In genomic region chrX:140664479-140665241, GRCm38 (mm10) we compare ENCODE assay signal across 8 mouse cellular contexts. TPM values are rescaled to one million over a fixed set of nuclear protein-coding genes. Genes with fewer than 3 reads are reported as not detected.
DNase-seq lines count a peak whose midpoint lies in the region; ATAC-seq and TF ChIP-seq lines count a peak whose summit lies in the region.

Mid2 (plus strand) TSS chrX:140664599.

- no peaks in the 10 kb centered on the region for H3K36me3 ChIP-seq in embryonic facial prominence, embryonic 12.5 days
- no peaks in the 10 kb centered on the region for H3K36me3 ChIP-seq in limb, embryonic 12.5 days
- no peaks in the 10 kb centered on the region for H3K36me3 ChIP-seq in midbrain, embryonic 14.5 days (ENCODE audit: control insufficient read depth, insufficient read depth, low read length)
- no peaks in the 10 kb centered on the region for H3K36me3 ChIP-seq in stomach, postnatal 0 days (ENCODE audit: control insufficient read depth, insufficient read depth, low read length)

- H3K4me1 ChIP-seq in embryonic facial prominence, embryonic 12.5 days: no peaks in the 10 kb centered on the region
- no peaks in the 10 kb centered on the region for H3K4me1 ChIP-seq in limb, embryonic 12.5 days (replicated peaks)
- H3K4me1 ChIP-seq in midbrain, embryonic 14.5 days (ENCODE audit: control insufficient read depth, insufficient read depth, low read length): no peaks in the 10 kb centered on the region
- H3K4me1 ChIP-seq in stomach, postnatal 0 days (replicated peaks; ENCODE audit: control insufficient read depth, insufficient read depth): no peaks in the 10 kb centered on the region

- peak; percentile 74 for ATAC-seq in embryonic facial prominence, embryonic 12.5 days (ENCODE audit: insufficient number of reproducible peaks, insufficient read depth, low FRiP score, low TSS enrichment)
- peak; percentile 77 for ATAC-seq in limb, embryonic 12.5 days (ENCODE audit: insufficient number of reproducible peaks, insufficient read depth, low FRiP score, low TSS enrichment, low read depth)
- peak; percentile 73 for ATAC-seq in midbrain, embryonic 14.5 days (ENCODE audit: low FRiP score, low TSS enrichment)
- peak; percentile 82 for ATAC-seq in stomach, postnatal 0 days (ENCODE audit: low FRiP score, low TSS enrichment)

- no peak within 1 kb of the TSS for H3K27ac ChIP-seq in embryonic facial prominence, embryonic 12.5 days
- H3K27ac ChIP-seq in limb, embryonic 12.5 days: no peak within 1 kb of the TSS
- H3K27ac ChIP-seq in midbrain, embryonic 14.5 days (replicated peaks; ENCODE audit: low read depth, low read length): peak within 1 kb of the TSS; percentile 74
- H3K27ac ChIP-seq in stomach, postnatal 0 days (replicated peaks): peak within 1 kb of the TSS; percentile 90

- peaks cover 50% of the 10 kb centered on the region for H3K27me3 ChIP-seq in embryonic facial prominence, embryonic 12.5 days
- peaks cover 67% of the 10 kb centered on the region for H3K27me3 ChIP-seq in limb, embryonic 12.5 days
- H3K27me3 ChIP-seq in midbrain, embryonic 14.5 days (ENCODE audit: control insufficient read depth, insufficient read depth, low read length): peaks cover 8% of the 10 kb centered on the region; the same call in 1 of the 2 replicates
- H3K27me3 ChIP-seq in stomach, postnatal 0 days (ENCODE audit: control insufficient read depth, insufficient read depth, low read length): no peaks in the 10 kb centered on the region

- TF ChIP-seq CTCF in stomach, postnatal 0 days (IDR thresholded peaks at IDR 0.05; ENCODE audit: low read depth): no peak

- 14% methylated on average over 48 of the region's 68 CpGs for WGBS in embryonic facial prominence, embryonic 12.5 days
- WGBS in limb, embryonic 12.5 days: 19% methylated on average over 51 of the region's 68 CpGs
- WGBS in midbrain, embryonic 14.5 days: 22% methylated on average over 46 of the region's 68 CpGs
- 12% methylated on average over 22 of the region's 68 CpGs for WGBS in stomach, postnatal 0 days

- no peak for TF ChIP-seq EP300 in stomach, postnatal 0 days (optimal IDR thresholded peaks at IDR 0.05)

- peak within 1 kb of the TSS; percentile 53 for H3K9ac ChIP-seq in embryonic facial prominence, embryonic 12.5 days
- peak within 1 kb of the TSS; percentile 61 for H3K9ac ChIP-seq in limb, embryonic 12.5 days (replicated peaks)
- H3K9ac ChIP-seq in midbrain, embryonic 14.5 days (replicated peaks; ENCODE audit: low read length): peak within 1 kb of the TSS; percentile 65
- peak within 1 kb of the TSS; percentile 80 for H3K9ac ChIP-seq in stomach, postnatal 0 days (ENCODE audit: low read length)

- H3K9me3 ChIP-seq in embryonic facial prominence, embryonic 12.5 days: no peaks in the 10 kb centered on the region
- H3K9me3 ChIP-seq in limb, embryonic 12.5 days: no peaks in the 10 kb centered on the region
- H3K9me3 ChIP-seq in midbrain, embryonic 14.5 days (ENCODE audit: control insufficient read depth, low read length): no peaks in the 10 kb centered on the region
- H3K9me3 ChIP-seq in stomach, postnatal 0 days (ENCODE audit: control insufficient read depth, low read length): no peaks in the 10 kb centered on the region

- peak within 1 kb of the TSS; percentile 74 for H3K4me2 ChIP-seq in embryonic facial prominence, embryonic 12.5 days (replicated peaks)
- H3K4me2 ChIP-seq in limb, embryonic 12.5 days: peak within 1 kb of the TSS; percentile 71
- H3K4me2 ChIP-seq in midbrain, embryonic 14.5 days (ENCODE audit: low read length): peak within 1 kb of the TSS; percentile 60
- H3K4me2 ChIP-seq in stomach, postnatal 0 days (replicated peaks; ENCODE audit: low read depth): peak within 1 kb of the TSS; percentile 56

- peak within 1 kb of the TSS; percentile 48 for H3K4me3 ChIP-seq in embryonic facial prominence, embryonic 12.5 days
- peak within 1 kb of the TSS; percentile 54 for H3K4me3 ChIP-seq in limb, embryonic 12.5 days (replicated peaks)
- H3K4me3 ChIP-seq in midbrain, embryonic 14.5 days (replicated peaks; ENCODE audit: low read depth, low read length): peak within 1 kb of the TSS; percentile 50
- H3K4me3 ChIP-seq in stomach, postnatal 0 days (ENCODE audit: low read depth, low read length): peak within 1 kb of the TSS; percentile 61

- peak; percentile 71 for DNase-seq in 3134 (ENCODE audit: extremely low read depth, insufficient read length, low spot score)
- peak; percentile 50 for DNase-seq in adrenal gland, postnatal 10 days
- peak; percentile 28 to 29 for DNase-seq in heart, adult 9 months (ENCODE audit: low spot score in 2 of 2)
- peak; percentile 46 for DNase-seq in kidney, adult 18-20 months
- DNase-seq in midbrain, embryonic 14.5 days: peak; percentile 59
- peak; percentile 61 for DNase-seq in stomach, postnatal 0 days (ENCODE audit: low spot score)

RNA-seq across cellular contexts. Expression of gene Mid2, which starts in this region (rescaled TPM):
- total RNA-seq in adrenal gland, postnatal 10 days (2021): 10 to 100 TPM; 20.9 to 30.3 TPM
- 2.7 and 3.2 TPM in 2 replicates for polyA plus RNA-seq in embryonic facial prominence, embryonic 12.5 days (2016; fragmentation: Nextera tagmentation; extraction: Ambion mirVana)
- polyA plus RNA-seq in limb, embryonic 12.5 days (2016; fragmentation: Nextera tagmentation; extraction: Ambion mirVana): 2.2 and 2.3 TPM in 2 replicates
- polyA plus RNA-seq in midbrain, embryonic 14.5 days (2014; fragmentation: Nextera tagmentation; extraction: Ambion mirVana): 9.7 and 11.0 TPM in 2 replicates
- 4.5 and 5.0 TPM in 2 replicates for polyA plus RNA-seq in stomach, postnatal 0 days (2015; fragmentation: Nextera tagmentation; extraction: Ambion mirVana)

Comparison
In these comparisons a context has a peak if more than half of its experiments do, and no peak if none do; other contexts are left out.
1. H3K27ac ChIP-seq: peak in midbrain, embryonic 14.5 days (single experiment) and stomach, postnatal 0 days (single experiment); none in embryonic facial prominence, embryonic 12.5 days (single experiment) and limb, embryonic 12.5 days (single experiment).
2. Peak in every context shown above with its lines, with median percentiles within 50 percentile points of each other: DNase-seq, ATAC-seq, H3K4me2 ChIP-seq, H3K4me3 ChIP-seq and H3K9ac ChIP-seq.